Mouse (Mus musculus) neural tube, embryonic 14.5 days (tissue): ENCODE measurements around the gene Cdkl4. TPM values are rescaled to one million over a fixed set of nuclear protein-coding genes. Genes with fewer than 3 reads are reported as not detected.
"Not testable (repeated sequence)": the region's sequence is repeated elsewhere in the genome, so short reads cannot be mapped to it uniquely, and the experiment has no call there.

Experiments
- ATAC-seq: fragments of 200-750 bp; cut with Nextera tagmentation; 2 replicates; pipeline ENCODE4 v1.8.0; 2017; ENCODE audit warnings: low read depth, mild to moderate bottlenecking, moderate TSS enrichment, moderate library complexity
- H3K27ac ChIP-seq: fragments of 300-500 bp; sonication (generic); 2 replicates; pipeline ENCODE4 v1.5.1; 2014; ENCODE audit warnings: low read depth, mild to moderate bottlenecking, control low read depth, low read length, moderate library complexity, mixed read lengths
- H3K27me3 ChIP-seq: fragments of 300-500 bp; sonication (generic); 2 replicates; pipeline ENCODE4 v1.6.1; 2014; ENCODE audit warnings: low read length; ENCODE audit not compliant: control insufficient read depth, insufficient read depth
- H3K36me3 ChIP-seq: fragments of 300-500 bp; sonication (generic); 2 replicates; pipeline ENCODE4 v1.6.1; 2014; ENCODE audit warnings: low read length, mixed read lengths; ENCODE audit not compliant: control insufficient read depth, insufficient read depth
- H3K4me1 ChIP-seq: fragments of 300-500 bp; sonication (generic); 2 replicates; pipeline ENCODE4 v1.6.1; 2014; ENCODE audit warnings: low read length; ENCODE audit not compliant: control insufficient read depth, insufficient read depth
- H3K4me2 ChIP-seq: fragments of 300-500 bp; sonication (generic); 2 replicates; pipeline ENCODE4 v1.6.1; 2014; ENCODE audit warnings: mild to moderate bottlenecking, low read depth, low read length, control low read depth
- H3K4me3 ChIP-seq: fragments of 300-500 bp; sonication (generic); 2 replicates; pipeline ENCODE4 v1.5.1; 2014; ENCODE audit warnings: low read depth, low read length, control low read depth, mixed read lengths
- H3K9ac ChIP-seq: fragments of 300-500 bp; sonication (generic); replicated peaks from 2 replicates; pipeline ENCODE4 v1.6.1; 2014; ENCODE audit warnings: low read depth, mild to moderate bottlenecking, control low read depth, low read length, mixed read lengths
- H3K9me3 ChIP-seq: fragments of 300-500 bp; sonication (generic); 2 replicates; pipeline ENCODE4 v1.6.1; 2016; ENCODE audit warnings: low read length; ENCODE audit not compliant: control insufficient read depth
- WGBS: fragments of 180-500 bp; shearing (Covaris S2); extraction: QIAGEN DNeasy Blood & Tissue Kit; methylation state at CpG from one replicate; pipeline ENCODE4 v1.1.7; 2014; 5-methylcytosine and 5-hydroxymethylcytosine counted together
- polyA plus RNA-seq: library from polyadenylated mRNA; unstranded; fragments of >200 nt; fragmentation: Nextera tagmentation; extraction: Ambion mirVana; gene quantifications from 2 replicates; pipeline ENCODE4 v1.2.1, GENCODE M21; 2014

Gene Cdkl4
- polyA plus RNA-seq, 1 experiment from 2014 or later, result 7.4 TPM

GRCm38 (mm10) chr17:80535633-80536032, 42.0 kb downstream of the Cdkl4 start:
- Histone ChIP-seq H3K4me1 (no peaks in the 10 kb centered on the region), H3K4me3 (no peak overlapping the region), H3K27me3 (no peaks in the 10 kb centered on the region), H3K27ac (no peak overlapping the region), H3K36me3 (no peaks in the 10 kb centered on the region), H3K9ac (no peak overlapping the region), H3K9me3 (no peaks in the 10 kb centered on the region), H3K4me2 (no peak overlapping the region)
- no peak for ATAC-seq
- 64% methylated on average over 6 of the region's 6 CpGs for WGBS

- not testable (repeated sequence) for H3K4me3 ChIP-seq, H3K36me3 ChIP-seq, H3K4me1 ChIP-seq, H3K27me3 ChIP-seq, ATAC-seq, H3K4me2 ChIP-seq, H3K27ac ChIP-seq, H3K9me3 ChIP-seq, H3K9ac ChIP-seq
- 60% methylated on average over 2 of the region's 2 CpGs for WGBS
Measured at GRCm38 (mm10) chr17:80531351-80531750, 46.3 kb downstream of the Cdkl4 start.

GRCm38 (mm10) chr17:80523231-80523630, 54.4 kb downstream of the Cdkl4 start:
- Histone ChIP-seq H3K36me3 (no peaks in the 10 kb centered on the region), H3K4me1 (no peaks in the 10 kb centered on the region), H3K4me2 (no peak overlapping the region), H3K9ac (no peak overlapping the region), H3K27ac (no peak overlapping the region), H3K27me3 (no peaks in the 10 kb centered on the region), H3K9me3 (no peaks in the 10 kb centered on the region), H3K4me3 (no peak overlapping the region)
- WGBS, result 90% methylated on average over 3 of the region's 3 CpGs
- no peak for ATAC-seq

DNA sequence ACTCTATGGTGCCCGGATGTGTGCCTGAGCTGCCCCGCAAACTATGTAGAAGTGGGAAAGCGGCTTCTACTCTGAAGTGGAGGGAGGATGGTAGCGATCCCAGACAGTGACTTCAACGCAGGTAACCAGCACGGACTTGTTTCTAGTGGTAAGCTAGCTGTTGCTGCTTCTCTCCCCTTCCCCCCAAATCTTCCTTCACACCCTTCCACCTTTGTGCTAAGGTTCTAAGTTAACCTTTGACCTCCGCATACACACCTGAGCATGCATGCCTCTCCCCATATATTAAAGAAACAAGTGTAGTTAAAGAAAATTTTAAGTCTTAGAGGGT, 55.4 kb downstream of the Cdkl4 start:
- no peaks in the 10 kb centered on the region for H3K4me1 ChIP-seq
- WGBS, result 73% methylated on average over 7 of the region's 7 CpGs
- ATAC-seq, result no peak
- no peak overlapping the region for H3K9ac ChIP-seq
- no peaks in the 10 kb centered on the region for H3K27me3 ChIP-seq
- H3K9me3 ChIP-seq, result no peaks in the 10 kb centered on the region
- no peaks in the 10 kb centered on the region for H3K36me3 ChIP-seq
- no peak overlapping the region for H3K4me3 ChIP-seq
- H3K4me2 ChIP-seq, result no peak overlapping the region
- H3K27ac ChIP-seq, result no peak overlapping the region

GRCm38 (mm10) chr17:80521521-80522228, 55.9 kb downstream of the Cdkl4 start:
- no peak for ATAC-seq
- no peaks in the 10 kb centered on the region for H3K27me3 ChIP-seq
- no peak overlapping the region for H3K4me2 ChIP-seq
- no peaks in the 10 kb centered on the region for H3K9me3 ChIP-seq
- H3K27ac ChIP-seq, result no peak overlapping the region
- H3K4me1 ChIP-seq, result no peaks in the 10 kb centered on the region
- H3K36me3 ChIP-seq, result no peaks in the 10 kb centered on the region
- H3K4me3 ChIP-seq, result no peak overlapping the region
- 71% methylated on average over 4 of the region's 4 CpGs for WGBS
- H3K9ac ChIP-seq, result no peak overlapping the region

DNA sequence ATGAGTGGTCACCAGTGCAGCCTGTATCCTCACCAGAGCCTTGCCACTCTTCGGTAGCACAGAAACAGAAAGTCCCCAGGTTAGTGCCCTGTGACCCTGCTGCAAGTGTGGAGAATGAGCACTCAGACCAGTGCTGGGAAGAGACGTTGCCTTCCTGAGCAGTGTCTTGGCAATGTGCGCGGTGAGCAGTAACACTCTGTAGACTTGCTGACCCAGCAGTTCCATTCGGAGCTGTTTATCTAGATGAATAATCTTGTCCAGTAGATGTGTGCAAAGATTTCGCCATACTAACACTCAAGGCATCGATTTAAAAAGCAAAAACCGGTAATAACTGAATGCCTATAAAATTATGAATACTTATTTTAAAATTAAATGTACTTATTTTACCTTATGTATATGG, 57.1 kb downstream of the Cdkl4 start:
- Histone ChIP-seq H3K9me3 (no peaks in the 10 kb centered on the region), H3K27me3 (no peaks in the 10 kb centered on the region), H3K36me3 (no peaks in the 10 kb centered on the region), H3K4me1 (no peaks in the 10 kb centered on the region), H3K4me2 (no peak overlapping the region), H3K4me3 (no peak overlapping the region), H3K27ac (no peak overlapping the region), H3K9ac (no peak overlapping the region)
- ATAC-seq, result no peak
- WGBS, result 86% methylated on average over 8 of the region's 8 CpGs

DNA sequence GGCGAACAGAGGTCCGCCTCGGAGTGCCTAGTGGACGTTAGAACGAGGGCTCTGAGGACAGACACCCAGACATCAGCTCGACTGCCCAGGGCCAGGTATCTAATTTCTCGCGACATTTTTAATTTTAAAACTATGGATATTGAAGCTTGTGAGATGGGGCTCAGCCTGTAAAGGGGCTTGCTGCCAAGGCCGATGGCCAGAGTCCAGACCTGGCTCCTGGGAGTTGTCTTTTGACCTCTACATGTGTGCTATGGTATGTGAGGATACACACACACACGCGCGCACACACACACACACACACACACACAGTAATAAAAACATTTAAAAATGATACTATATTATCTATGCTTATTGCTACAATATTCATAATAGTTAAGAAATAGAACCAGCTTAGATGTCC, 58.8 kb downstream of the Cdkl4 start:
- no peaks in the 10 kb centered on the region for H3K27me3 ChIP-seq
- WGBS, result 94% methylated on average over 12 of the region's 12 CpGs
- no peaks in the 10 kb centered on the region for H3K9me3 ChIP-seq
- no peak overlapping the region for H3K9ac ChIP-seq
- no peak overlapping the region for H3K4me2 ChIP-seq
- no peak overlapping the region for H3K4me3 ChIP-seq
- no peak for ATAC-seq
- no peaks in the 10 kb centered on the region for H3K4me1 ChIP-seq
- no peak overlapping the region for H3K27ac ChIP-seq
- no peaks in the 10 kb centered on the region for H3K36me3 ChIP-seq

DNA sequence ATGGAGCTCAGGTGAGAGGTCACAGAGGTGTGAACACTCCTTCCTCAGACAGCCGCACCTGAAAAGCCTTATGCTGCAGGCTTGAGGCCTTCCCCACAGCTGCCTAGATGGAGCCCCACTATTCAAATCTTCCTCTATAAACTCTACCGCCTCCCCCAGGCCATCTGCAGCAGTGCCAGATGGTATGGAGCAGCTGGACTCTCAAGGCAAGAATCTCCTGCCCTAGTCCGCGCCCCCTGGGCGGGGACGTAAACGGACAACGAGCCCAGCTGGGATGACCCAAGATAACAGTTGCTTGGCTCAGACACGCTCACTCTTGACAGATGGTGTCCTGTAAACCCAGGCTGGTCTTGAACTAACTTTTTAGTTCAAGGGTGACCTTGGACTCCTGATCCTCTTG, 60.4 kb downstream of the Cdkl4 start:
- H3K4me1 ChIP-seq, result no peaks in the 10 kb centered on the region
- H3K9me3 ChIP-seq, result no peaks in the 10 kb centered on the region
- ATAC-seq, result no peak
- H3K4me2 ChIP-seq, result no peak overlapping the region
- H3K27ac ChIP-seq, result no peak overlapping the region
- no peaks in the 10 kb centered on the region for H3K36me3 ChIP-seq
- H3K4me3 ChIP-seq, result no peak overlapping the region
- no peak overlapping the region for H3K9ac ChIP-seq
- WGBS, result 63% methylated on average over 9 of the region's 9 CpGs
- no peaks in the 10 kb centered on the region for H3K27me3 ChIP-seq

DNA sequence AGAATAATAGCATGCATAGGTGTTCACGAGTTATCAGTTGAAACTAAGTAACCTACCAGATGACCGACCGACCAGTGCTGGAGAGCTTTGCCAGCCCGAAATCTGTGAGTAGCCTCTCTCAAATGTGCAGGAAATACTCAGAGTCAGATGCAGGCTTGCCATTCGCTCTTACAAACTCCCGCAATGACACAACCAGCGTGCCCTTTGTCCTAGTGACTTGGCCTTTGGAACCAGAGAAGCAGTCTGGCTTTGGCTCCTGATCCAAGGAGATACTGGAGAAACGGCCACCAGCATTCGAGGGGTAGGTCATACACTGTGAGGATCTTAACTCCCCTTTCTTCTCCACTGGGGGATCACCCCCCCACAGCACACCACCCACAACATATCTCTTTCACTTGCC, 61.7 kb downstream of the Cdkl4 start:
- Histone ChIP-seq H3K4me1 (no peaks in the 10 kb centered on the region), H3K36me3 (no peaks in the 10 kb centered on the region), H3K27me3 (no peaks in the 10 kb centered on the region), H3K4me3 (no peak overlapping the region), H3K27ac (no peak overlapping the region), H3K4me2 (no peak overlapping the region), H3K9me3 (no peaks in the 10 kb centered on the region), H3K9ac (no peak overlapping the region)
- no peak for ATAC-seq
- WGBS, result 93% methylated on average over 9 of the region's 9 CpGs
